Mouse (Mus musculus): ENCODE measurements around the gene Nfya. TPM values are rescaled to one million over a fixed set of nuclear protein-coding genes. Genes with fewer than 3 reads are reported as not detected.

Nfya gene
- polyA plus RNA-seq, 1 experiment: 28.6 TPM

- WGBS: 8% methylated on average over 9 of the region's 9 CpGs
- Histone ChIP-seq H3K4me1 (ENCODE audit: control insufficient read depth, insufficient read depth, low read length) (peaks cover 5% of the 10 kb centered on the region), H3K27ac (ENCODE audit: control insufficient read depth, insufficient read depth, low read depth, low read length, poor library complexity) (peak overlapping the region; percentile 81), H3K4me3 (replicated peaks; ENCODE audit: control insufficient read depth, low read depth, low read length) (no peak overlapping the region)
- TF ChIP-seq CTCF (IDR thresholded peaks at IDR 0.05; ENCODE audit: control insufficient read depth, insufficient read depth, low read length) (no peak), POLR2A (IDR thresholded peaks at IDR 0.05; ENCODE audit: borderline replicate concordance, control insufficient read depth, low read depth, low read length) (no peak)
These were observed 16.3 kb upstream of the Nfya start for GRCm38 (mm10) chr17:48425823-48426612.

DNA sequence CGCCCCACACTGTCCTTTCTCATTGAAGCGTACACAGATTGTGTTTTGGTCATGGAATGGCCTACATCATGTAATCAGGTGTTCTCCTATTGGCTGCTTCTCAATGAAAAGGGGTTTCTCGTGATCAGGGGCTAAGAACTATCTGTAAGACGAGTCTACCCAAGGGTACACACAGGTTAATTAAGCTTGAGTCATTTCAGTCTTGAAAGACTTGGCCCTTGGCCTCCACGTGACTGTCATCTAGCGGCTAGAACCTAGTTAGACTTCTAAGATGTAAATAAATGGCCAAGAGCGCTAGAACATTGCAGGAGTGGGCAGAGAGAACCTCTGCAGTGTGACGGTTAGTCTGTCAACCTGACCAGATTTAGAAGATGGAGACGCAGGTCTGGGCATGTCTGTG, 14.5 kb upstream of the Nfya start:
- Histone ChIP-seq H3K4me3 (replicated peaks; ENCODE audit: control insufficient read depth, low read depth, low read length) (no peak overlapping the region), H3K27ac (ENCODE audit: control insufficient read depth, insufficient read depth, low read depth, low read length, poor library complexity) (no peak overlapping the region), H3K4me1 (ENCODE audit: control insufficient read depth, insufficient read depth, low read length) (peaks cover 5% of the 10 kb centered on the region)
- WGBS: 86% methylated on average over 9 of the region's 9 CpGs
- TF ChIP-seq POLR2A (IDR thresholded peaks at IDR 0.05; ENCODE audit: borderline replicate concordance, control insufficient read depth, low read depth, low read length) (no peak), CTCF (IDR thresholded peaks at IDR 0.05; ENCODE audit: control insufficient read depth, insufficient read depth, low read length) (no peak)

- Histone ChIP-seq H3K27ac (ENCODE audit: control insufficient read depth, insufficient read depth, low read depth, low read length, poor library complexity) (no peak overlapping the region), H3K4me3 (replicated peaks; ENCODE audit: control insufficient read depth, low read depth, low read length) (no peak overlapping the region), H3K4me1 (ENCODE audit: control insufficient read depth, insufficient read depth, low read length) (no peaks in the 10 kb centered on the region; the same call in 1 of the 2 replicates)
- WGBS: 44% methylated on average over 2 of the region's 2 CpGs
- TF ChIP-seq CTCF (IDR thresholded peaks at IDR 0.05; ENCODE audit: control insufficient read depth, insufficient read depth, low read length): no peak
- no peak for TF ChIP-seq POLR2A (IDR thresholded peaks at IDR 0.05; ENCODE audit: borderline replicate concordance, control insufficient read depth, low read depth, low read length)
These were observed 9.9 kb upstream of the Nfya start for GRCm38 (mm10) chr17:48419571-48419970.

- Histone ChIP-seq H3K27ac (ENCODE audit: control insufficient read depth, insufficient read depth, low read depth, low read length, poor library complexity) (peak overlapping the region; percentile 37; the same call in 1 of the 2 replicates), H3K4me1 (ENCODE audit: control insufficient read depth, insufficient read depth, low read length) (no peaks in the 10 kb centered on the region; the same call in 1 of the 2 replicates), H3K4me3 (replicated peaks; ENCODE audit: control insufficient read depth, low read depth, low read length) (no peak overlapping the region)
- TF ChIP-seq POLR2A (IDR thresholded peaks at IDR 0.05; ENCODE audit: borderline replicate concordance, control insufficient read depth, low read depth, low read length) (no peak), CTCF (IDR thresholded peaks at IDR 0.05; ENCODE audit: control insufficient read depth, insufficient read depth, low read length) (no peak)
- WGBS: 44% methylated on average over 1 of the region's 1 CpGs
These were observed 9.1 kb upstream of the Nfya start for GRCm38 (mm10) chr17:48418781-48419180.

DNA sequence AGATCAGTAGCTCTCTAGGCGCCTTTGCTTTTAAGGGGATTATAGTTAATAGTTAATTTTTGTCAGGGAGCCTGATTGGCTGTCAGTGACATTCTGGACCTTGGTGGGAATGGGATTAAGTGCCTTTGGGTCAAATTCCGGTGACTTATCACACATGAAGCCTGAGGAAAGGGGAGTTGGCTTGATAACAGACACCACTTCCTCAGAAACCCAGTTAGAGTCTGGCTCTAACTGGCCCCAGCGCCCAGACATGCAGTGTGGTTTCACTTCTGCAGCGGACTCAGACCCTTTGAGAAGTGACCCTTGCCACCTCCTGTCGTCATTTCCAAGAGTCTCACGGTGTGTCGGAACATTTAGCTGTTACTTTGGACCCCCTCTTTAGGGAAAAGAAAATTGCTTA, 8.5 kb upstream of the Nfya start:
- no peaks in the 10 kb centered on the region; the same call in 1 of the 2 replicates for H3K4me1 ChIP-seq (ENCODE audit: control insufficient read depth, insufficient read depth, low read length)
- WGBS: 9% methylated on average over 7 of the region's 7 CpGs
- no peak overlapping the region; the same call in 1 of the 2 replicates for H3K27ac ChIP-seq (ENCODE audit: control insufficient read depth, insufficient read depth, low read depth, low read length, poor library complexity)
- H3K4me3 ChIP-seq (replicated peaks; ENCODE audit: control insufficient read depth, low read depth, low read length): peak overlapping the region; percentile 0
- TF ChIP-seq CTCF (IDR thresholded peaks at IDR 0.05; ENCODE audit: control insufficient read depth, insufficient read depth, low read length) (no peak), POLR2A (IDR thresholded peaks at IDR 0.05; ENCODE audit: borderline replicate concordance, control insufficient read depth, low read depth, low read length) (no peak)

DNA sequence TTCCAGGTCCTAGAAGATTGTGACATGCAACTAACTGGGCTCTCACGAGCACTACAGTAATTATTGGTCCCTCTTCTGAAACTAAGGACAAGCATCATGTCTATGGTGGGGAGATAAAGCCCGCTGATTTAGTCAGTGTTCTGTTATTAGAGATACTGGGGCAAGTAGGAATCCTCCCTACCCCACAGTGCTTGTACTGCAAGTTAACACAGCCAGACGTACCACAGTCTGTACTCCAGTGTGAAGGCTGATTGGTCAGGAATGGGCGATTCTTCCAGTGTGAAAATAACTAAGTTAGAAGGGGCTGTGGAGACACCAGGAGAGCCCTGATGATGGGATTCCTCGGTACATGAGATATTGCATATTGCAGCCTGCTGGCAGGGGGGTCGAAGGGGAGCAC, 7.8 kb upstream of the Nfya start:
- no peak overlapping the region for H3K4me3 ChIP-seq (replicated peaks; ENCODE audit: control insufficient read depth, low read depth, low read length)
- H3K4me1 ChIP-seq (ENCODE audit: control insufficient read depth, insufficient read depth, low read length): no peaks in the 10 kb centered on the region; the same call in 1 of the 2 replicates
- TF ChIP-seq POLR2A (IDR thresholded peaks at IDR 0.05; ENCODE audit: borderline replicate concordance, control insufficient read depth, low read depth, low read length) (no peak), CTCF (IDR thresholded peaks at IDR 0.05; ENCODE audit: control insufficient read depth, insufficient read depth, low read length) (no peak)
- no peak overlapping the region for H3K27ac ChIP-seq (ENCODE audit: control insufficient read depth, insufficient read depth, low read depth, low read length, poor library complexity)
- 54% methylated on average over 6 of the region's 6 CpGs for WGBS

DNA sequence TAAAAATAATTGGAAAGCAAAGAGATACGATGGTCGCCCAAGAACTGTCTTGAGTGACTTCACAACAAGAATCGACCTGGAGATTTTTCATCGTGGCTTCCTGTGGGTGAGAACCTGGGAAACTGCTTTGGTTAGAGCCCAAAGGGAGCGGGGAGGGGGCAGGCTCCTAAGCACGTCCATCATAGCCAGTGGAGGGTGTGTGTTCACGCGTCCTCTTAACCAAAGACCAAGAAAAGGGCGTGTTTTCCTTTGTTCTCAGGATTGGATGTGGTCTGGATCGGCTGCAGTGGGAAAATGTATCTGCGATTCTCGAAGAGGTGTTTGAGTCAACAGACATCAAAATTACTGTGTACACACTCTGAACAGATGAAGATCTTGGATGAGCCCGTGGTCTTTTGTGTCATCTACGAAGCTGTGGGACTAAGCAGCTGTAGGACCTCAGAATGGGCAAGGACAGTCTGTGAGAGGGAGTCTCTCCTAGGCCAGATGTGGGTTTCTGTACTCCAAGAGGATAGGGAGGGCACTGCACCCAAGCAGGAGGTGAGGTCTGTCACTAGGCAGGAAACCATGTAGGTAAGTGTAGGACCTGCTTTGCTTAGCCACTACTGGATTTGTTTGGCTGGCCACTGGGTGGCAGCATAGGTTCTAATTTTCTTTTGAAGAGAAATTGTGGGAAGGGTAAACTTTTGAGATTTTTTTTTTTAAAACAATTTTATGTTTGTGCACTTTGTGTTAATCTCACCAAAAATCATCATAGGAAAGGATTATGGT, 6.9 kb upstream of the Nfya start:
- 90% methylated on average over 14 of the region's 14 CpGs for WGBS
- Histone ChIP-seq H3K4me1 (ENCODE audit: control insufficient read depth, insufficient read depth, low read length) (no peaks in the 10 kb centered on the region; the same call in 1 of the 2 replicates), H3K27ac (ENCODE audit: control insufficient read depth, insufficient read depth, low read depth, low read length, poor library complexity) (no peak overlapping the region), H3K4me3 (replicated peaks; ENCODE audit: control insufficient read depth, low read depth, low read length) (no peak overlapping the region)
- TF ChIP-seq CTCF (IDR thresholded peaks at IDR 0.05; ENCODE audit: control insufficient read depth, insufficient read depth, low read length): peak; percentile 35
- TF ChIP-seq POLR2A (IDR thresholded peaks at IDR 0.05; ENCODE audit: borderline replicate concordance, control insufficient read depth, low read depth, low read length): no peak

DNA sequence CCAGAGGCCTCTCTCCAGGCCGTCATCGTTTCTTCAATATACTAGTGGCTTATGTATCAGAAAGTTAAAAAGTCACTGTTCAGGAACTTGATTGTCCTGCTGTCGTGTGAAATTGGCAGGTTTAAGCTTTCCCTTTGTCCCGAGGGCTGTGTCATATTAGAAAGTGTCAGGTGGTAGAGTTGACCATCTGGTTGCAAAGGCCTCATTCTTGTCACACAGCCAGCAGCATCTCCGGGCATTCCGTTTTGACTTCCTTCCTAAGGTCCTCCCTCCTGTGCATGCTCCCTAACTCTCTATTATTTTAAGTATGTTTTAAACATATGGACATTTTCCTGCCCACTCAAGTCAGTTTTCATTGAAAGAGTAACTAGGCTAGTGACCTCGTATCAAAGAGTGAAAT, 6.3 kb upstream of the Nfya start:
- no peak overlapping the region for H3K27ac ChIP-seq (ENCODE audit: control insufficient read depth, insufficient read depth, low read depth, low read length, poor library complexity)
- 88% methylated on average over 7 of the region's 7 CpGs for WGBS
- TF ChIP-seq CTCF (IDR thresholded peaks at IDR 0.05; ENCODE audit: control insufficient read depth, insufficient read depth, low read length) (no peak), POLR2A (IDR thresholded peaks at IDR 0.05; ENCODE audit: borderline replicate concordance, control insufficient read depth, low read depth, low read length) (no peak)
- no peak overlapping the region for H3K4me3 ChIP-seq (replicated peaks; ENCODE audit: control insufficient read depth, low read depth, low read length)
- no peaks in the 10 kb centered on the region; the same call in 1 of the 2 replicates for H3K4me1 ChIP-seq (ENCODE audit: control insufficient read depth, insufficient read depth, low read length)

Data from bone marrow, adult 2 months (tissue).